ENCODE assay signal across 9 mouse cellular contexts in genomic region chr19:12572614-12573265, GRCm38 (mm10). TPM values are rescaled to one million over a fixed set of nuclear protein-coding genes. Genes with fewer than 3 reads are reported as not detected.
DNase-seq lines count a peak whose midpoint lies in the region; ATAC-seq and TF ChIP-seq lines count a peak whose summit lies in the region.
"Had no signal": no experiment of that assay in that cellular context is flagged by ENCODE, and none has a peak within 500 bp of the region (broad histone marks: within the 10 kb centered on the region; RNA-seq: fewer than 3 reads in every experiment).

No protein-coding gene starts in this region.

- 86% methylated on average over 1 of the region's 1 CpGs for WGBS in heart, embryonic 10.5 days
- 80% methylated on average over 1 of the region's 1 CpGs for WGBS in hindbrain, embryonic 13.5 days
- 91% methylated on average over 1 of the region's 1 CpGs for WGBS in midbrain, embryonic 12.5 days
- WGBS in cerebellum, adult 2 months, result 62% methylated on average over 1 of the region's 1 CpGs

- H3K4me2 ChIP-seq in hindbrain, embryonic 13.5 days, result peak overlapping the region; percentile 64
- H3K4me2 ChIP-seq in midbrain, embryonic 12.5 days (replicated peaks), result peak overlapping the region; percentile 62

- peaks cover 12% of the 10 kb centered on the region; the same call in 1 of the 2 replicates for H3K4me1 ChIP-seq in heart, embryonic 10.5 days
- no peaks in the 10 kb centered on the region for H3K4me1 ChIP-seq in cortical plate, adult 2 months (ENCODE audit: control insufficient read depth, insufficient read depth, low read length)
- peaks cover 14% of the 10 kb centered on the region for H3K4me1 ChIP-seq in hindbrain, embryonic 13.5 days (replicated peaks)
- H3K4me1 ChIP-seq in midbrain, embryonic 12.5 days, result peaks cover 16% of the 10 kb centered on the region
- no peaks in the 10 kb centered on the region for H3K4me1 ChIP-seq in cerebellum, adult 2 months (ENCODE audit: control insufficient read depth, insufficient read depth, low read length)

- H3K27ac ChIP-seq in heart, embryonic 10.5 days, result peak overlapping the region; percentile 70; the same call in 1 of the 2 replicates
- H3K27ac ChIP-seq in cortical plate, adult 2 months (ENCODE audit: insufficient read depth, low read length), result no peak overlapping the region
- H3K27ac ChIP-seq in hindbrain, embryonic 13.5 days, result 0 out of 2 replicates have a peak overlapping the region, but pooled peaks have one; percentile 32
- H3K27ac ChIP-seq in midbrain, embryonic 12.5 days (replicated peaks), result no peak overlapping the region
- no peak overlapping the region for H3K27ac ChIP-seq in cerebellum, adult 2 months (ENCODE audit: insufficient read depth, low read length)

- H3K9ac ChIP-seq in hindbrain, embryonic 13.5 days, result peak overlapping the region; percentile 61
- peak overlapping the region; percentile 51 for H3K9ac ChIP-seq in midbrain, embryonic 12.5 days (replicated peaks)

- H3K36me3 ChIP-seq in heart, embryonic 10.5 days, result peaks cover 7% of the 10 kb centered on the region
- H3K36me3 ChIP-seq in hindbrain, embryonic 13.5 days, result peaks cover 3% of the 10 kb centered on the region; the same call in 1 of the 2 replicates
- H3K36me3 ChIP-seq in midbrain, embryonic 12.5 days, result peaks cover 4% of the 10 kb centered on the region

- no peak for DNase-seq in heart, embryonic 10.5 days (ENCODE audit: low spot score)
- DNase-seq in heart, postnatal 36 days, result no peak
- no peak for DNase-seq in left cerebral cortex, adult 8-10 months (ENCODE audit: low spot score in 2 of 2)
- DNase-seq in cerebellum, adult 2 months, result no peak
- DNase-seq in kidney, adult 18-20 months, result no peak

- no peak for TF ChIP-seq POLR2A in cortical plate, adult 2 months (IDR thresholded peaks at IDR 0.05; ENCODE audit: extremely low read depth, insufficient read depth, low read length)
- no peak for TF ChIP-seq POLR2A in cerebellum, adult 2 months (IDR thresholded peaks at IDR 0.05; ENCODE audit: borderline replicate concordance, insufficient read depth, low read length)

- ATAC-seq in hindbrain, embryonic 13.5 days (ENCODE audit: low FRiP score), result peak; percentile 44
- no peak; the same call in 1 of the 2 replicates for ATAC-seq in midbrain, embryonic 12.5 days (ENCODE audit: low FRiP score, low read depth)

- H3K4me3 ChIP-seq in heart, embryonic 10.5 days, result peak overlapping the region; percentile 57
- peak overlapping the region; percentile 4; the same call in 1 of the 2 replicates for H3K4me3 ChIP-seq in cortical plate, adult 2 months (ENCODE audit: insufficient read depth, low read length)
- H3K4me3 ChIP-seq in hindbrain, embryonic 13.5 days, result peak overlapping the region; percentile 40
- H3K4me3 ChIP-seq in midbrain, embryonic 12.5 days, result peak overlapping the region; percentile 39
- H3K4me3 ChIP-seq in cerebellum, adult 2 months (replicated peaks; ENCODE audit: insufficient read depth, low read depth, low read length), result no peak overlapping the region

- no peaks in the 10 kb centered on the region for H3K9me3 ChIP-seq in heart, embryonic 10.5 days
- no peaks in the 10 kb centered on the region for H3K9me3 ChIP-seq in hindbrain, embryonic 13.5 days
- H3K9me3 ChIP-seq in midbrain, embryonic 12.5 days, result no peaks in the 10 kb centered on the region

- intact Hi-C loops in heart, postnatal 36 days (cut with DNase I), result no loop called here

- H3K27me3 ChIP-seq in heart, embryonic 10.5 days (ENCODE audit: insufficient read depth, poor library complexity, severe bottlenecking), result no peaks in the 10 kb centered on the region
- no peaks in the 10 kb centered on the region for H3K27me3 ChIP-seq in hindbrain, embryonic 13.5 days
- H3K27me3 ChIP-seq in midbrain, embryonic 12.5 days, result no peaks in the 10 kb centered on the region
- H3K27me3 ChIP-seq in cerebellum, adult 2 months (ENCODE audit: control insufficient read depth, insufficient read depth, low read length), result no peaks in the 10 kb centered on the region

- no peak for TF ChIP-seq CTCF in cortical plate, adult 2 months (IDR thresholded peaks at IDR 0.05; ENCODE audit: extremely low read depth, insufficient read depth, low read length)
- no peak for TF ChIP-seq CTCF in cerebellum, adult 2 months (IDR thresholded peaks at IDR 0.05; ENCODE audit: borderline replicate concordance, insufficient read depth, low read depth, low read length)

RNA-seq across cellular contexts. Expression of gene Gm4952, which starts 27.0 kb away (rescaled TPM):
- polyA plus RNA-seq in heart, embryonic 10.5 days (2016; fragmentation: Nextera tagmentation; extraction: Ambion mirVana), result 0.10 and 0.17 TPM in 2 replicates
- not detected for total RNA-seq in heart, postnatal 36 days (2021)
- polyA plus RNA-seq in cortical plate, adult 2 months (2012; rRNA removed), result 0.10 and 0.26 TPM in 2 replicates
- polyA plus RNA-seq in hindbrain, embryonic 13.5 days (2015; fragmentation: Nextera tagmentation; extraction: Ambion mirVana), result 0.19 TPM in 1 of 2 replicates, not detected in the other
- not detected in 2 replicates for polyA plus RNA-seq in midbrain, embryonic 12.5 days (2016; fragmentation: Nextera tagmentation; extraction: Ambion mirVana)
- total RNA-seq in left cerebral cortex, adult 8-10 months (2022), result under 1 TPM in 1 of 4 experiments, not detected in 3; 0.14 TPM
- 0.16 and 0.35 TPM in 2 replicates for polyA plus RNA-seq in cerebellum, adult 2 months (2012; rRNA removed)
- polyA plus RNA-seq: CD4-positive, CD25-positive, alpha-beta regulatory T cell, adult 4 months had no signal

RNA-seq across cellular contexts. Expression of gene Fam111a, which starts 27.2 kb away (rescaled TPM):
- polyA plus RNA-seq in heart, embryonic 10.5 days (2016; fragmentation: Nextera tagmentation; extraction: Ambion mirVana), result 20.4 and 21.3 TPM in 2 replicates
- total RNA-seq in heart, postnatal 36 days (2021), result 1 to 10 TPM; 5.9 to 6.9 TPM
- polyA plus RNA-seq in cortical plate, adult 2 months (2012; rRNA removed), result 1.2 and 1.4 TPM in 2 replicates
- polyA plus RNA-seq in hindbrain, embryonic 13.5 days (2015; fragmentation: Nextera tagmentation; extraction: Ambion mirVana), result 7.8 and 8.0 TPM in 2 replicates
- polyA plus RNA-seq in midbrain, embryonic 12.5 days (2016; fragmentation: Nextera tagmentation; extraction: Ambion mirVana), result 15.4 and 16.7 TPM in 2 replicates
- total RNA-seq in left cerebral cortex, adult 8-10 months (2022), result 1 to 10 TPM; 1.3 to 3.1 (median 1.8) TPM
- 0.46 and 0.65 TPM in 2 replicates for polyA plus RNA-seq in cerebellum, adult 2 months (2012; rRNA removed)

Comparison
In these comparisons a context has a peak if more than half of its experiments do, and no peak if none do; other contexts are left out.
1. H3K27ac ChIP-seq: peak in heart, embryonic 10.5 days (single experiment) and hindbrain, embryonic 13.5 days (single experiment); none in cortical plate, adult 2 months (single experiment), midbrain, embryonic 12.5 days (single experiment) and cerebellum, adult 2 months (single experiment).